Mouse (Mus musculus) heart, postnatal 0 days (tissue): Measurements from ENCODE around the gene Arhgap28.

Source experiments
- CTCF ChIP-seq: IDR thresholded peaks from 2 replicates; pipeline ENCODE4 v1.5.1; 2016; ENCODE audit warnings: antibody characterized with exemption, control low read depth, low read depth
- EP300 ChIP-seq: IDR thresholded peaks from 2 replicates; pipeline ENCODE4 v1.6.1; 2016; ENCODE audit warnings: antibody characterized with exemption, low read depth

DNA sequence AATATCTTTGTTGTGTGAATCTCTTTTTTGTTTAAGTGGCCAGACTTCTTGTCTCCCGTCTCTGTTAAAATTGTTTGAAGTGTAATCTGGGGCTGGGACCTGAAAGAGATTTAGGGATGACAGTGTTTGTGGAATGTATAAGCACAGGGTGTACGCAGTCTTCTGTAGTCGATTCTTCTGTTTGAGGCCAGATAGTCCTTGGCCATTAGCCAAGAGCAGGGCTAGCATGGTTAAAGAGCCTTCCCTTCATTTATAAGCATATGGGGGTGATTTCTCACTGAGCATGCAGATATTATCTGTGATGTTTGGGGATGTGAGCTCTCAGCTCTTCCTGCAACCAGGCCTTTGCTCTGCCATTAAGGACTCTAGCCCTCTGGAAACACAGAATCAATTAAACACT, 13.2 kb upstream of the Arhgap28 start:
- TF ChIP-seq CTCF: no peak
- no peak for TF ChIP-seq EP300
